Mouse (Mus musculus): ENCODE data around the gene Cp.
"Not testable (repeated sequence)": the region's sequence is repeated elsewhere in the genome, so short reads cannot be mapped to it uniquely, and the experiment has no call there.

The Cp gene

DNA sequence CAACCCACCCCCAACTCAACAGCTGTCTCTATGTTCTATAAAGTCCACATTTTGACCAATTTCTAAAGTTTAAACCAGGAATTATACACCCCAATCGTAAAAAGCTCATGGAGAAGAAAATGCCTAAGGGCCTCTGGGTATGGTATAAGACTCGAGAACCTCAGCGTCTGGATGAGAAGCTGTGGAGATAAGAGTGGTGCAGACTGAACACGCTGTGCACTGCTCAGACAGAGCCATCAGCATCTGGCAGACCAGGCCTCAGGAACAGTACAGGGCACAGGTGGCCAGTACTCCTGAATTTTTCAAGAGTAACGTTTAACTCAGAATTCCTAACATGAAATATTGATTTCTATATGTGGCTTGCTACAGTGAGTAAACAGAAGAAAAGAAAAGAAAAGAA, 50.9 kb downstream of the Cp start:
- DNase-seq, result no peak

DNA sequence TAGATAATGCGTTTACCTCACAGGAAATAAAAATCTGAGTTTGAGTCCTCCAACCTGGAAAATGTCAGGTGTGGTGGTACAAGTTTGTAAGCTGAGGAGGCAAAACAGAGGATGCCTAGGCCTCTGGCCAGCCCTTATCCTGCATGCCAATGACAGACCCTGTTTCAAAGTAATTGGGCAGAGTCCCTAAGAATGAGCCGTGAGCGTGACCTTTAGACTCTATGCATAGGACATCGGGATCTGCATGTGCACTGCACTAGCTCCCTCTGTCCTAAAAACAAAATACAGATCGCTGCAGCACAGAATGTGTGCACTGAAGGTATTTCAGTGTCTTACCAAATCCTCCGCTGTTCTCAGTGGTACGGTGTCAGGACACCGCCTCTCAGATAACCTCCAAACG, 53.6 kb downstream of the Cp start:
- no peak for DNase-seq

DNA sequence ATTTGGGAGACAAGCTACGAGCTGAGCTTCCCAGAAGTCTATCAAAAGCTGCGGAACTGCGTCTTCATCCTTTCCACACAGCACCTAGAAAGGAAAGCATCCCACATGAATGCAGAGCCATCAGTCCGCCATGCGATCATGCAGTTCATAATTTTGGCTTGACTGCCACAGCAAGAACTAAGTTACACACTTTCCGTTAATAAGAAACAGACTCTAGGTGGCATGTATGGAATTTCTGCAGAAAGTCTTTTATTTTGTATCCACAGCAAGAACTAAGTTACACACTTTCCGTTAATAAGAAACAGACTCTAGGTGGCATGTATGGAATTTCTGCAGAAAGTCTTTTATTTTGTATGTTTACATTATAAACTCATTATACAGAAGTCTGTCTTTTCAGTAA, 54.1 kb downstream of the Cp start:
- DNase-seq, result not testable (repeated sequence)

DNA sequence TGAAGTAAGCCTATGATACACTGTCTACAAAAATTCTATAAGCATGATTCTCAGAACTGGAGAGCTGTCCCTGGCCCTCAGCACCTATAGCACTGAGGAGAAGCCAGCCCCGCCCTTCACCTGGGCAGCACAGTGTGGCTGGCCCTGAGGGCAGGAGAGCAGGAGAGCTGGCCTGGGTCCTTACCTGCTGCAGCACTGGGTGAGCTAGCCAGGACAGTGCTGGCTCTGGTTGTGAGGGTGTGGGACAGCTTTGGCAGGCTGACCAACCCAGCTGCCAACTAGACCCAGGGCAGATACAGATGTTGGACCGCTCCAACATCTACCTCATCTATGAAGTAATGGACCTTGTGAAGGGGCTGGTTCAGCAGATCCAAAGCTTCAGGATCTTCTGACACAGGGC, 57.6 kb downstream of the Cp start:
- no peak for DNase-seq

DNA sequence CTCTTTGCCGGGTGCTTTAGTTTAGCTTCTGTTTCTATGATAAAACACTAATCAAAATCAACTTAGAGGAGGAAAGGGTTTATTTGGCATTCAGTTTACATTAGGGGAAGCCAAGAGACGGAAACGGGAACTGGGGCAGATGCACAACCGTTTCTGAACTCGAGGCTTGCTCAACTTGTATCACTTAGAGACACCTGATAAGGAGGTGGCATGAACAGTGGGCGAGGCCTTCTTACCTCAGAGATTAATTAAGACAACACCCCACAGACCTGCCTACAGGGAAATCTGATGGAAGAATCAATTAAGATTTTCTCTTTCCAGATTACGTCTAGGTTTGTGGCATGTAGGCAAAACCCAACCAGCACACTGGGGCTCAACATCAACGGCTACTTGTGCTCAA, 61.2 kb downstream of the Cp start:
- DNase-seq, result no peak

DNA sequence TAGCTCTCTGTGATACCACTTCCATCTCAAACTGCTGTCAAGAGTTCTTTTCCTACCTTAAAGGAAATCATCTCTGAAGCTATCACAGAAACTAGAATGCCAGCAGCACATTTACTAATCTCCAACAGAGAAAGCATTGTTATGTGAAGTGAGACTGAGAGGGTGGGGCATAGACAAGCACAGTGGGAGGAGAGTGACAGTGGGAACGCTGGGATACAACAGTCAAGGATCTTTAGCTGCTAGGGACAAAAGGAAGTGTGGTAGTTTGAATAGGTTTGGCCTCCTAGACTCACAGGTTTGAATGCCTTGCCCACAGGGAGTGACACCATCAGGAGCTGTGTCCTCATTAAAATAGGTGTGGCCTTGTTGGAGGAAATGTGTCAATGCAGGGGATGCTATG, 67.0 kb downstream of the Cp start:
- no peak for DNase-seq

DNA sequence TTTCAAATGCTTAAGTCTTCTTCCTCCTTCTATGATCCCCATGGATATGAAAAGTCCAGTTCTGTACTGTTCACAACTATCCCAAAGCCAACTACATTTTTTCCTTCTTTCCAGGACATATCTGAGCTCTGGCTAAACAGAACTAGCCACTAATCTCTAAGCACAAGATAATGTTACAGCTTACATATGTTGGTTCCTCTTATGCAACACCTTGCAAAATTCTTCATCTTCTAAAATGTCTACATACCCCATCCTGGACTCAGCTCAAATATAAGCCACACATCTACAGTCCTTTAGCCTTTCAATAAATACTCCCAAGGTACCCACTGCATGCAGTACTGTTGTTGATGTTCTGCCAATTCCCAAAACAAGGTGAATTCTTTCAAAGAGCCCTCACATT, 69.6 kb downstream of the Cp start:
- no peak for DNase-seq

DNA sequence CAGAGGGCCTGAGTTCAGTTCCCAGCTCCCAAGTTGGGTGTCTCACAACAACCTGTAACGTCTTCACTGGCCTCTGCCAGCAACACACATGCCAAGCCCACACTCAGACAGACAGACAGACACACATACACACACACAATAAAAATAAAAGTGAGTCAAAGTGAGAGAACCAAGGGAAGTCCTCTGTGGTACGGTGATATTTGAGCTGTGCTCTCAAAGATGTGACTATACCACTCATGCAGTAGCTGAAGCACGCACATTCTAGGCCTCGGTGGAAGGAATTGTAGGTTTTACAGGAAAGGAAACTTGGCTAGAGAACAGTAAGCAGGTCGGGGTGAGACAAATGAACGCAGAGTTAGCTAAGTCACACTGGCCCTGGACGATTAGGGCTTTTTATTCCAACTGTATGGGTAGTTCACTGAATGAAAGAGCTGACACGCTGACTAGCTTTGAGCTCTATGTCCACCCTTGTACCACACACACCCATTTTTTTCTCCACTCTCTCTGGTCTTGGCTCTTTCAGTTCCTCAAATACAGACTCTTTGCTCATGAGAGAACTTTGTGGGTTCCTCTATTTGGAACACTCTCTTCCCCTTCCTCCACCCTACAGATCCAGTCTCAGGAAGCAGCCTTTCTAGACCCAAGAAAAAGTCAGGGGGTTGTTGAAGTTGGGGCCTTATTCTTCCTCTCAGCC, 70.3 kb downstream of the Cp start:
- DNase-seq, result no peak

DNA sequence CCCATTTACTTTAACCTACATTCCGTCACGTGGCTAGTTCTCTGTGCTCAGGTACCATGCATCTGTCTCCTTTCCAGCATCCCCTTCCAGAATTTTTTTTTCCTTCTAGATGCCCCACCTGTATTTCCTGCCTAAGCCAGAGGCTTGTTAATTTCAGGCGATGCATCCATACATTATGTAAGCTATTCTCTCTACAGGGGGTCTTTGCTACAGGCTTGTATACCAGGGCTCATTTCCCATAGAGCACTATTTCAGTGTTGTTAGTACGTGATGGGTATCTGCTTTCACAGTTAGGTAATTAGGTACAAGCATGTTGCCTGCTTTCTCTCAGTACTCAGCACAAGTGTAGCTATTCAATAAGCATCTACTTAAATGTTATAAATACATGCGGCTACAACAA, 70.9 kb downstream of the Cp start:
- DNase-seq, result no peak

DNA sequence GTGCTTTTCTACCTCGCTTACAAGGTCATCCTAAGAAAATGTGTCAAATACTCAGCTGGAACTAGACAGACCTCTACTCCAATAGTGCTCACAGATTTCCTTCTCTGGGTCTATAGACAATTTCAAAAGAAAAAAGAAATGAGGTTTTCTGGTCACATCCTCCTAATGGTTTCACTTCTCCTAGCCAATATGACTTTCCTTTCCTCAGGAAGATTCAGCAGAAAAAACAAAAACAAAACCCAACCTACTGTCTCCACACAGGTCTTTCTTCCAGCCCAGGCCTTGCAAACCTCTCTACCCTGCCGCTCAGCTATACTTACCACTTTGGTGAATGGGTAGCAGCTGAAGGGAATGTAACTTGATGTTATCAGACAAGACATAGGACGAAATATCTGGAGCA, 71.8 kb downstream of the Cp start:
- no peak for DNase-seq

DNA sequence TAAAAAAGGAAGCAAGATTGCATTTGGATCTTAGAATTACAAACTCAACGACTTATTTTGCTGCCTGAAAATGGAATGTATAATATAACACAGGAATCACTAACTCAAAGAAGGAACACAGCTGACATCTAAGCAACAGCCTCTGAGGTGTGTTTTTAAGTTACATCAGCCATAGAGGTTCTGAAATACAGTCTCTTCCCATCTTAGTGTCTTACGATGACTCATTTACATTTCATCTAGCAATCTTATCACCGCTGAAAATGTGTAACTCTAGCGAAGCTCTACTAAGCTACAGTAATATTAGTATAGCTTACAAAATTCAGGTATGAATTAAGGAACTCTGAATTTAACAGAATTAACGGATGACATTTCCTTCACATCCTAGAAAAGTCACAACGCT, 74.0 kb downstream of the Cp start:
- DNase-seq, result no peak

DNA sequence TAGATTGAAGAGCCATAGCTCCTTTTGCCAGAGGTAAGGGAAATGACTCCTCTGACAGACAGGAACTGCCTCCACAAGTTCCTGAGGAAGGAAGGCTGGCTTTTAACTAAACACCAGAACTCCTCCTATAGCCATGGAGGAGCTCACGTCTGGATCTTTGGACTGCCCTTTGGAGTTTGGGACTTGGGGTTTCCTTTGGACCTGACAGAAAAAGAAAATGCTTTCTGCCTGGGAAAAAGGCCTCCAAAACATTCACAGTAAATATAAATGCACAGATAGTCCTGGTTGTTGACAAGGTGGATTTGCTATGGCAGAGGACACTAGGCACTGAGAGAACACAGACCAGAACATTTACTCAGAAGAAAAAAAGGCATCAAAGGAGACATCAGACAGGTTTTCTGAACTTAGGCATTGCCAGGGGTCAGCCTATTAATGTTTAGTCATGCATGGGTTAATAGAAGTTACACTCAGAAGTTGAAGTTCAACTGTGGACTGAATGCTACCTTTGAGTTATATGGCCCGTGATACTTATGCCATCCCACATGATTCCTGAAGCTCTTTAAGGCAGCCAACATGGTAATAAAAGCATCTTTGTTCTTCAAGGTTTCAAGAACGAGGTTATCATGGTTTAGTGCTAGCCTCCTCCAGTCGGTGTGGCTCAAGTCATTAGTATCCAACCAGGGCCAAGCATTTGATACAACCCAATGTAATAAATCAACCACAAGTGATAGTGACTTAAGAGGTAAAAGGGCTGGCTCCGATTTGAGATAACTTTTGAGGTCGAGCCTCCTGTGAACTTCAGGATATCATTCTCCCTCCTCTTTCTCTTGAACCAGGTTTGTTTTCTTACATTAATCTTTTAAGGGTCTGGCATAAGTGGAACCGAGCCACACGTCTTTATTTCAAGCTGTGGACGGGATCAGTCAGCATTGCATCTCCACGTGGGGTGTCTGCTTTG, 77.2 kb downstream of the Cp start:
- DNase-seq, result no peak

DNA sequence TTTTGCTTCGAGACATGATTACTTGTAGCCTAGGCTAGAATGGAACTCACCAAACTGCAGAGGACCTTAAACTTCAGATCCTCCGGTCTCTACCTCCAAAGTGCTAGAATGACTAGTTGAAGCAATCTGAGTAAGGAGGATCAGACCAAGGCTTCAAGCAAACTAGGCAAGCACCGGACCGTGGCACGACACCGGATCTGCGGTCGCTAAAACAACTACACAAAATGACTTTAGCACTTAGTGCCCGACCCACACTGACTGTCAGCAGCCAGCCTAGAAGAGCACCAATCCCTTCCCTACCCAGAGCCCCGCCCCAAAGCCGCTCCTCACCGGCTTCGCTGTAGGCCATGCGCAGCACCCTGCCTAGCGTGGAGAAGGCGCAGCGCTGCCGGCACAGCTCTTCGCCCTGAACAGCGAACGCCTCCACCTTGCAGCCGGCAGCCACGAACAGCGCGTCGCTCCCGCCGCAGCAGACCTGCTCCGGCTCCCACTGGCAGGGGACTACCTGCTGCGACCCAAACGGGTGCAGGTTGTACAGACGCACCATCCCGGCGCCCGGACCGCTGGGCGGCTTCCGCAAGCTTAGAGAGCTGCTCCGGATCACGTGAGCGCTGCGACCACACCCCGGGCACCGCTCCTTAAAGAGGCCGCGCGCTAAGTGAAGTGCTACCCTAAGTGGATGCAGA, 78.0 kb downstream of the Cp start, which contains the start of gene Hps3:
TSS of gene Hps3 (minus strand) at position 597 of the 686 bp plus-strand sequence.
- DNase-seq, result peak; percentile 86

DNA sequence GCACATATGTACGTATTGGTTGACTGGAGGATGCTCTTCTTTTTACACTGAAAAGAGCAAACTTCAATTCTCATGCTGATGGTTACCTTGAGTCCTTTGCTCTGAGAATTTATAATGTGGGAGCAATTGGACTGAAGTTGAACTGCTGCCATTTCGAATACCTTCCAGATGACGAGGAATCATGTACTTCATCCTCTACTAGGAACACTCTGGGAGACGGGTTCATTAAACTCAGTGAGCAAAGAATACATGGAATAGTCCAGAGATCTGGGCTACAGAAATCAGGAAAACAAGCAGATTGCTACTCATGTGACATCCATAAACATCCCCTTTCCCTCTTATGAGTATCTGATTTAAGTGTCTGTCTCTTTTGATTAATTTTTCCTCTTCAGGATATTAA, 79.2 kb downstream of the Cp start:
- no peak for DNase-seq

DNA sequence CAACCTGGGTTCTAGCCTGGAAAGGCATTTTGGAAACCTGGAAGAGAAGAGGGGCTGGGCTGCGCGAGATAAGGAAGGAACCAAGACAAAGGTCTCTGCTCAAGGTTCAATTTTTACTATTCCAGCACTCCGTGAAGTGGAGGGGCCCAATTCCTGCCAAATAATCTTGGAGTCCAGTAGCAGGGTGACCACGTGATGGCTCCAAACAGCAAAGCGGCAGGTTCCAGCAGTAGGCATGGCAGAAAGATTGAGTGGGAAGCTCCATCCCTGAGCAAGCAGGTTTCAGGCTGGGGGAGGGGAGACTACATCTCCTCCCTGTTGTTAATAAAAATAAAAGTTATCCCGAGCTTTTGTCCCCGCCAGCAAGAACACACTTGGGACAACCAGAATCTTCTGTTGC, 84.6 kb downstream of the Cp start:
- not testable (repeated sequence) for DNase-seq

DNA sequence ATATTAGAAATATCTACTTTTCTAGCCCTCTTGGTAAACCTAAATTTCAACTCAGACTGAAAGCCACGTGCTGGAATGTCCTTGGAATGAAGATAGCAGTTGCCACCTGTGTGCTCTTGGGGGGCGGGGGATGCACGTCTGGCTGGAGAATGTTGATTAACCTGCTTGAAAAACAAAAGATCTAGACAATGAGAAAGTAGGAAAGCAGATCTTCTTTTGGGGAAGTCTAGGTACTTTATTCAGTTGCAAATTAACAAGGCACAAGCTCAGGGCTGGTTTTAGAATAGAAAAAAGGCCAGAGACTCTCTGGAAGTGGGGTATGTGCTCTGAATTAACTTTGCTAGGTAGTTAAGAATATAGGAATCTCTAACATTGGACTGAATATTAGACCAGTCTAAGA, 87.9 kb downstream of the Cp start:
- not testable (repeated sequence) for DNase-seq

DNA sequence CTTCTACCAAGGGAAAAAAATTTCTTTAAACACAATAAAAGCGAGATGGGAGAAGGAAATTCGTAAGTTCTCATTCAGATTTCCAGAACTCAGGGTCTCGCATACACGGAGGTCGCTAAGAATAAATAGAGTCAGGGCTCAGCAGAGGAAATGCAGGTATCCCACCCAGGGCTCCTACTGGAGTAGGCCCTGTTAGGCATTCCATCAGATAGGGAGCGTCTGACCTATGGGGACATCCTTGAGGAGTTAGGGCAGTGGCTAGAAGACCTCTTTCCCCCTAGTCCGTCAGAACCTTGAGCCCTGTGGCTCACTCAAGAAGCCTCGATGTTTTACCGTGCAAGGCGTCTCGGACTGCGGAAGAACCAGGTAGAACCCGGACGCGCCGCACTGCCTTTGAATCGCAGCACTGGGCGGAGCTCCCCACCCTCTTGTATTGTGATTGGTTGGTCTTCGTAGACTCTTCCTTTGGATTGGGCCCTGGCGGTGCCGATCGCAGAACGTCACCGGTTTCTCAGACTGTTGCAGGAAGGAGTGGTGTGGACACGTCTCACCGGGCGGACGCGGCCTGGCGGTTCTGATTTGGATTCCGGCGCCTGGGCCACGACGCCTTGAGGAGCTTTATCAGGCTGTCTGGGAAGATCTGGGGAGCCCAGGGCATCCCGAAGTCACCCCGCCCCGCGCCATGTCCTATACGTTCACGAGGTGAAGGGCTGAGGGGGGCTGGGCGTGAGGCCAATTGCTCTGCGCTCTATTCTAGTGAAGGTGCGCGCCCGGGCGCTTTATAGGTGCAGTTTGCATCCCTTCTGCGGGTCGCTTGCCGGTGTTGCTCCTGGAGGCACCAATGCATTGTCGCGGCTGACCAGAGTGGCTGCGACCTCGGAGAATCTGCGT, 100.7 kb downstream of the Cp start, which contains the start of gene Hltf:
TSS of gene Hltf (plus strand) at position 506 of the 891 bp plus-strand sequence.
- peak; percentile 87 for DNase-seq

DNA sequence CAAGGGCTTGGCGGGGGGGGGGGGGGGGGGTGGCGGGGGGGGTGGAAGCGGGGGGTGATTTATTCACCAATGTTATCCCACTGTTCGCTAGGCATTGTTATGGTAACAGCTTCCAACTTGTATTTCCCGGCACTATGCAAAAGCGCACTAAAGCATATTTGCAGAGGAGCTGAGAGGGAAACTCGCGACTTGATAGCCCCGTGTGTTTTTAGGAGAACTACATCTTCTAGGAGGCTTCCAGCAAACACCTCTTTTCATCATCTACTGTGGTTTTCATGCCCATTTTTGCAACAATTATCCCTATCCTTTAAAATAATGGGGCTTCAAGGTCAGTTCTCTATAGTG, 101.3 kb downstream of the Cp start:
- DNase-seq, result no peak
